Mouse (Mus musculus) liver, adult 2 months (tissue): ENCODE data around the gene Tmprss4. TPM values are rescaled to one million over a fixed set of nuclear protein-coding genes. Genes with fewer than 3 reads are reported as not detected.

Source experiments
- DNase-seq: peaks from one replicate; pipeline ENCODE4 v3.0.0-alpha.2; 2011; ENCODE audit warnings: low read depth, low spot score; ENCODE audit errors: extremely low read depth
- H3K27ac ChIP-seq: fragments of 200-500 bp; replicated peaks from 2 replicates; pipeline ENCODE4 v1.5.1; 2012; ENCODE audit warnings: low read depth, mild to moderate bottlenecking, control low read depth, inconsistent platforms, low read length; ENCODE audit not compliant: insufficient read depth
- H3K27me3 ChIP-seq: fragments of 200-500 bp; 2 replicates; pipeline ENCODE4 v1.6.1; 2012; ENCODE audit warnings: mild to moderate bottlenecking, moderate library complexity, low read length, inconsistent platforms; ENCODE audit not compliant: control insufficient read depth, insufficient read depth
- H3K36me3 ChIP-seq: fragments of 200-500 bp; 2 replicates; pipeline ENCODE4 v1.6.1; 2012; ENCODE audit warnings: low read length, inconsistent platforms; ENCODE audit not compliant: control insufficient read depth, insufficient read depth
- H3K4me1 ChIP-seq: fragments of 200-500 bp; 2 replicates; pipeline ENCODE4 v1.6.1; 2011; ENCODE audit warnings: low read length; ENCODE audit not compliant: control insufficient read depth, insufficient read depth
- H3K4me3 ChIP-seq: fragments of 200-500 bp; 2 replicates; pipeline ENCODE4 v1.5.1; 2011; ENCODE audit warnings: low read depth, mild to moderate bottlenecking, control low read depth, low read length, moderate library complexity; ENCODE audit not compliant: insufficient read depth
- H3K79me2 ChIP-seq: fragments of 200-500 bp; 2 replicates; pipeline ENCODE4 v1.6.1; 2012; ENCODE audit warnings: inconsistent platforms, mild to moderate bottlenecking, low read length, moderate library complexity; ENCODE audit not compliant: control insufficient read depth, insufficient read depth
- H3K9ac ChIP-seq: fragments of 200-500 bp; 2 replicates; pipeline ENCODE4 v1.6.1; 2012; ENCODE audit warnings: low read depth, mild to moderate bottlenecking, control low read depth, inconsistent platforms, low read length
- CTCF ChIP-seq: fragments of 200-500 bp; IDR thresholded peaks from 2 replicates; pipeline ENCODE4 v1.5.1; 2011; ENCODE audit warnings: low read depth, low read length, control low read depth
- POLR2A ChIP-seq: fragments of 200-500 bp; IDR thresholded peaks from 2 replicates; pipeline ENCODE4 v1.6.1; 2011; ENCODE audit warnings: low read length, control low read depth; ENCODE audit not compliant: insufficient read depth; ENCODE audit errors: extremely low read depth
- WGBS: fragments of 180-500 bp; shearing (Covaris S2); methylation state at CpG from one replicate; pipeline ENCODE4 v1.1.7; 2018; 5-methylcytosine and 5-hydroxymethylcytosine counted together
- polyA plus RNA-seq: library from polyadenylated mRNA; depleted of rRNA; stranded (reverse); fragments of >200 nt; gene quantifications from 2 replicates; pipeline ENCODE4 v1.2.3, GENCODE M21; 2012; rRNA removed
- total RNA-seq: library from RNA; depleted of rRNA; stranded (reverse); fragments of >200 nt; gene quantifications from 2 replicates; pipeline ENCODE4 v1.2.3, GENCODE M21; 2014; rRNA removed

The Tmprss4 gene
- 0.37 and 1.1 TPM in 2 replicates for total RNA-seq
- polyA plus RNA-seq, result 0.14 and 0.43 TPM in 2 replicates

- no peaks in the 10 kb centered on the region for H3K36me3 ChIP-seq
- no peak for TF ChIP-seq POLR2A
- TF ChIP-seq CTCF, result no peak
- H3K4me3 ChIP-seq, result no peak within 1 kb of the TSS
- 79% methylated on average over 8 of the region's 8 CpGs for WGBS
- no peak for DNase-seq
- H3K4me1 ChIP-seq, result peaks cover 16% of the 10 kb centered on the region; the same call in 1 of the 2 replicates
- H3K79me2 ChIP-seq, result no peaks in the 10 kb centered on the region
- no peak within 1 kb of the TSS for H3K9ac ChIP-seq
- H3K27me3 ChIP-seq, result no peaks in the 10 kb centered on the region
- H3K27ac ChIP-seq, result peak within 1 kb of the TSS; percentile 86; the same call in 1 of the 2 replicates
Observed at GRCm38 (mm10) chr9:45203797-45204410, at the start of gene Tmprss4. Tmprss4 (minus strand) TSS chr9:45204092.

- no peaks in the 10 kb centered on the region for H3K79me2 ChIP-seq
- H3K9ac ChIP-seq, result no peak overlapping the region
- H3K4me1 ChIP-seq, result no peaks in the 10 kb centered on the region
- H3K27me3 ChIP-seq, result no peaks in the 10 kb centered on the region
- TF ChIP-seq POLR2A (no peak), CTCF (no peak)
- H3K36me3 ChIP-seq, result no peaks in the 10 kb centered on the region
- WGBS, result 77% methylated on average over 6 of the region's 6 CpGs
- no peak overlapping the region for H3K4me3 ChIP-seq
- peak; percentile 26 for DNase-seq
- H3K27ac ChIP-seq, result peak overlapping the region; percentile 39
Observed at GRCm38 (mm10) chr9:45252395-45252794, 48.5 kb upstream of the Tmprss4 start.

- Histone ChIP-seq H3K9ac (no peak overlapping the region), H3K27me3 (no peaks in the 10 kb centered on the region), H3K27ac (peak overlapping the region; percentile 39; the same call in 1 of the 2 replicates), H3K4me1 (no peaks in the 10 kb centered on the region), H3K36me3 (no peaks in the 10 kb centered on the region), H3K79me2 (no peaks in the 10 kb centered on the region), H3K4me3 (no peak overlapping the region)
- TF ChIP-seq POLR2A (no peak), CTCF (no peak)
- no peak for DNase-seq
- 77% methylated on average over 4 of the region's 4 CpGs for WGBS
Observed at GRCm38 (mm10) chr9:45251990-45252389, 48.1 kb upstream of the Tmprss4 start.

GRCm38 (mm10) chr9:45251281-45251680 is 47.4 kb upstream of the Tmprss4 start:
- Histone ChIP-seq H3K9ac (no peak overlapping the region), H3K4me3 (no peak overlapping the region), H3K27ac (no peak overlapping the region), H3K36me3 (no peaks in the 10 kb centered on the region), H3K27me3 (no peaks in the 10 kb centered on the region), H3K79me2 (no peaks in the 10 kb centered on the region), H3K4me1 (no peaks in the 10 kb centered on the region)
- 65% methylated on average over 3 of the region's 3 CpGs for WGBS
- no peak for DNase-seq
- no peak for TF ChIP-seq POLR2A
- no peak for TF ChIP-seq CTCF

- H3K79me2 ChIP-seq, result no peaks in the 10 kb centered on the region
- no peaks in the 10 kb centered on the region for H3K27me3 ChIP-seq
- no peak overlapping the region for H3K4me3 ChIP-seq
- H3K9ac ChIP-seq, result no peak overlapping the region
- no peak for DNase-seq
- no peak overlapping the region for H3K27ac ChIP-seq
- no peaks in the 10 kb centered on the region for H3K4me1 ChIP-seq
- H3K36me3 ChIP-seq, result no peaks in the 10 kb centered on the region
- 93% methylated on average over 7 of the region's 7 CpGs for WGBS
- no peak for TF ChIP-seq CTCF
- TF ChIP-seq POLR2A, result no peak
Observed at GRCm38 (mm10) chr9:45250306-45250705, 46.4 kb upstream of the Tmprss4 start.

GRCm38 (mm10) chr9:45247536-45247935 is 43.6 kb upstream of the Tmprss4 start:
- DNase-seq, result peak; percentile 48
- Histone ChIP-seq H3K79me2 (no peaks in the 10 kb centered on the region), H3K9ac (no peak overlapping the region), H3K36me3 (no peaks in the 10 kb centered on the region), H3K27ac (peak overlapping the region; percentile 43), H3K4me1 (no peaks in the 10 kb centered on the region), H3K27me3 (no peaks in the 10 kb centered on the region), H3K4me3 (no peak overlapping the region)
- no peak for TF ChIP-seq CTCF
- TF ChIP-seq POLR2A, result no peak
- WGBS, result 63% methylated on average over 2 of the region's 2 CpGs
